Mouse (Mus musculus) megakaryocyte, embryonic 14.5 days (primary cell): ENCODE measurements around the gene Onecut1.

Experiments used
- FLI1 ChIP-seq: IDR thresholded peaks from 2 replicates; pipeline ENCODE4 v1.6.1; 2012; ENCODE audit warnings: low read length, inconsistent platforms, mixed read lengths
- GATA1 ChIP-seq: IDR thresholded peaks from 3 replicates; pipeline ENCODE4 v1.6.1; 2012; ENCODE audit warnings: mixed read lengths, low read length, inconsistent platforms, borderline replicate concordance

- TF ChIP-seq GATA1: no peak
- TF ChIP-seq FLI1: no peak
These were observed 14.6 kb downstream of the Onecut1 start for GRCm38 (mm10) chr9:74876328-74876727.
